In genomic region chr5:150408979-150409378, GRCm38 (mm10) we compare ENCODE assay signal across 10 mouse cellular contexts.
DNase-seq lines count a peak whose midpoint lies in the region; ATAC-seq lines count a peak whose summit lies in the region.
"Had no signal": no experiment of that assay in that cellular context is flagged by ENCODE, and none has a peak within 500 bp of the region (broad histone marks: within the 10 kb centered on the region; RNA-seq: fewer than 3 reads in every experiment).

No protein-coding gene starts in this region.

- ATAC-seq in heart, embryonic 15.5 days (replicated peaks; ENCODE audit: insufficient number of reproducible peaks, insufficient read depth, low FRiP score, low read depth), result peak; percentile 47; the same call in 1 of the 2 replicates

- no peak overlapping the region for H3K27ac ChIP-seq in heart, embryonic 15.5 days
- H3K27ac ChIP-seq: gastrocnemius, adult 2 months had no signal

- WGBS in heart, embryonic 15.5 days, result 71% methylated on average over 8 of the region's 8 CpGs

- H3K4me1 ChIP-seq in heart, embryonic 15.5 days (replicated peaks), result peaks cover 5% of the 10 kb centered on the region; the same call in 1 of the 2 replicates

- intact Hi-C loops in heart, postnatal 25 days (cut with DNase I), result no loop called here

- H3K4me2 ChIP-seq in heart, embryonic 15.5 days, result no peak overlapping the region

- no peak overlapping the region for H3K9ac ChIP-seq in heart, embryonic 15.5 days

- no peaks in the 10 kb centered on the region for H3K9me3 ChIP-seq in heart, embryonic 15.5 days (replicated peaks)

- no peaks in the 10 kb centered on the region for H3K27me3 ChIP-seq in heart, embryonic 15.5 days

- H3K4me3 ChIP-seq in heart, embryonic 15.5 days, result no peak overlapping the region
- H3K4me3 ChIP-seq: gastrocnemius, adult 2 months had no signal

- peaks cover 44% of the 10 kb centered on the region for H3K36me3 ChIP-seq in heart, embryonic 15.5 days

- DNase-seq in heart, postnatal 25 days (ENCODE audit: low spot score), result no peak
- DNase-seq in thymus, postnatal 25 days, result peak; percentile 7
- no peak for DNase-seq in thymus, postnatal 36 days
- DNase-seq in kidney, postnatal 4 days, result peak; percentile 61 to 74
- DNase-seq in cerebellum, postnatal 10 days, result no peak
- DNase-seq in frontal cortex, postnatal 14 days (ENCODE audit: low spot score in 2 of 2), result no peak
- no peak for DNase-seq in cerebellum, adult 11 months
- DNase-seq: cerebellum, adult 9-11 months; gastrocnemius, adult 2 months had no signal

Comparison
In these comparisons a context has a peak if more than half of its experiments do, and no peak if none do; other contexts are left out.
1. DNase-seq: peak in thymus, postnatal 25 days (single experiment) and kidney, postnatal 4 days (2 of 2); none in heart, postnatal 25 days (single experiment), thymus, postnatal 36 days (0 of 2), cerebellum, postnatal 10 days (0 of 2), frontal cortex, postnatal 14 days (0 of 2) and cerebellum, adult 11 months (single experiment).